Mouse (Mus musculus) heart, embryonic 14.5 days (tissue): Measurements from ENCODE around the gene Adgrf5. TPM values are rescaled to one million over a fixed set of nuclear protein-coding genes. Genes with fewer than 3 reads are reported as not detected.

Experiments used
- ATAC-seq: fragments of 200-750 bp; cut with Nextera tagmentation; 2 replicates; pipeline ENCODE4 v1.8.0; 2017; ENCODE audit warnings: low read depth, moderate TSS enrichment; ENCODE audit not compliant: insufficient number of reproducible peaks, insufficient read depth, low FRiP score
- H3K27ac ChIP-seq, 2 experiments: fragments of 200-500 bp in 1 of 2; fragments of 300-500 bp in 1 of 2; sonication (generic) in 1 of 2; replicated peaks in 1 of 2; 2 replicates each; pipeline ENCODE4 v1.5.1; 2012 to 2014; ENCODE audit warnings: low read depth in 2 of 2, low read length in 2 of 2, control low read depth in 1 of 2, mild to moderate bottlenecking in 1 of 2, mixed read lengths in 1 of 2; ENCODE audit not compliant: control insufficient read depth in 1 of 2, insufficient read depth in 1 of 2
- H3K27me3 ChIP-seq: fragments of 300-500 bp; sonication (generic); 2 replicates; pipeline ENCODE4 v1.6.1; 2014; ENCODE audit warnings: mild to moderate bottlenecking, low read length, control low read depth; ENCODE audit not compliant: control insufficient read depth, insufficient read depth
- H3K36me3 ChIP-seq: fragments of 300-500 bp; sonication (generic); 2 replicates; pipeline ENCODE4 v1.6.1; 2014; ENCODE audit warnings: mild to moderate bottlenecking, control low read depth, low read length, mixed read lengths; ENCODE audit not compliant: control insufficient read depth, insufficient read depth
- H3K4me1 ChIP-seq, 2 experiments: fragments of 200-500 bp in 1 of 2; fragments of 300-500 bp in 1 of 2; sonication (generic) in 1 of 2; 2 replicates each; pipeline ENCODE4 v1.6.1; 2012 to 2014; ENCODE audit warnings: low read length in 2 of 2, control low read depth in 1 of 2, mixed read lengths in 1 of 2; ENCODE audit not compliant: control insufficient read depth in 2 of 2, insufficient read depth in 2 of 2
- H3K4me2 ChIP-seq: fragments of 300-500 bp; sonication (generic); 2 replicates; pipeline ENCODE4 v1.6.1; 2014; ENCODE audit warnings: mild to moderate bottlenecking, low read length
- H3K4me3 ChIP-seq, 2 experiments: fragments of 200-500 bp in 1 of 2; fragments of 300-500 bp in 1 of 2; sonication (generic) in 1 of 2; 2 replicates each; pipeline ENCODE4 v1.5.1; 2012 to 2014; ENCODE audit warnings: low read length in 2 of 2, mild to moderate bottlenecking in 2 of 2, control low read depth in 1 of 2, low read depth in 1 of 2, moderate library complexity in 1 of 2; ENCODE audit not compliant: control insufficient read depth in 1 of 2, insufficient read depth in 1 of 2
- H3K9ac ChIP-seq: fragments of 300-500 bp; sonication (generic); 2 replicates; pipeline ENCODE4 v1.6.1; 2014; ENCODE audit warnings: mild to moderate bottlenecking, low read length
- H3K9me3 ChIP-seq: fragments of 300-500 bp; sonication (generic); 2 replicates; pipeline ENCODE4 v1.6.1; 2016; ENCODE audit warnings: low read length, control low read depth; ENCODE audit not compliant: control insufficient read depth
- WGBS: fragments of 180-500 bp; shearing (Covaris S2); extraction: QIAGEN DNeasy Blood & Tissue Kit; methylation state at CpG from one replicate; pipeline ENCODE4 v1.1.7; 2014; 5-methylcytosine and 5-hydroxymethylcytosine counted together
- polyA plus RNA-seq: library from polyadenylated mRNA; unstranded; fragments of >200 nt; fragmentation: Nextera tagmentation; extraction: Ambion mirVana; gene quantifications from 2 replicates; pipeline ENCODE4 v1.2.1, GENCODE M21; 2014

Gene Adgrf5
- polyA plus RNA-seq, 1 experiment from 2014 or later = 20.9 TPM

DNA sequence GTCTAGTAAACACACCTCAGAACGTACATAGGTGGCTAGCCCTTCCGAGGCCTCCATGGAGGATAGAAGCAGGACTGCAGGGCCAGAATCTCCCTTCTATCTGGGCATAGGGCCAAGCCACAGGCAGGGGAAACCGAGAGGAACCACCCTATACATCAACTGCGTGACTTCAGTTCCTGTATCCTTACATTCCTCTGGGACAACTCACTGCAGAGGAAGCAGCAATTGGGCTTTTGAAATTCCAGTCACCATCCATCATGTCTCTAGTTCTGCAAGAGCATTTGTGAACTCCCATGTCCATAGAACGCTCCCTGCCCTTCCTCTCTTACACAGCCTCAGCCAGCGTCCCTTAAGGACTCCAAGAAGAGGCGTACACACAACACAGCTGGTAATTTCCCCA is 47.3 kb downstream of the Adgrf5 start:
- 59% methylated on average over 7 of the region's 7 CpGs for WGBS
- H3K9ac ChIP-seq = no peak overlapping the region
- no peak overlapping the region for H3K4me2 ChIP-seq
- peak overlapping the region; percentile 21 to 53; a peak in 3 of 4 replicates for H3K27ac ChIP-seq
- no peaks in the 10 kb centered on the region for H3K9me3 ChIP-seq
- H3K27me3 ChIP-seq = no peaks in the 10 kb centered on the region
- no peak overlapping the region for H3K4me3 ChIP-seq
- H3K4me1 ChIP-seq = peaks cover 0 to 2% of the 10 kb centered on the region in 2 experiments; a peak in 1 of 4 replicates
- H3K36me3 ChIP-seq = no peaks in the 10 kb centered on the region
- ATAC-seq = no peak

- no peak overlapping the region for H3K4me3 ChIP-seq
- no peaks in the 10 kb centered on the region for H3K9me3 ChIP-seq
- H3K27ac ChIP-seq = no peak overlapping the region
- H3K4me2 ChIP-seq = no peak overlapping the region
- H3K27me3 ChIP-seq = no peaks in the 10 kb centered on the region
- H3K4me1 ChIP-seq = no peaks in the 10 kb centered on the region
- H3K36me3 ChIP-seq = no peaks in the 10 kb centered on the region
- ATAC-seq = no peak
- WGBS = 76% methylated on average over 7 of the region's 7 CpGs
- H3K9ac ChIP-seq = no peak overlapping the region
Measured at GRCm38 (mm10) chr17:43413182-43413581, 52.9 kb downstream of the Adgrf5 start.

- H3K9ac ChIP-seq = no peak overlapping the region
- H3K4me2 ChIP-seq = no peak overlapping the region
- no peak overlapping the region for H3K27ac ChIP-seq
- H3K9me3 ChIP-seq = no peaks in the 10 kb centered on the region
- no peak for ATAC-seq
- peaks cover 5% of the 10 kb centered on the region; the same call in 1 of the 2 replicates for H3K36me3 ChIP-seq
- 78% methylated on average over 5 of the region's 5 CpGs for WGBS
- H3K4me1 ChIP-seq = peaks cover 0 to 3% of the 10 kb centered on the region in 2 experiments; a peak in 2 of 4 replicates
- H3K4me3 ChIP-seq = no peak overlapping the region
- no peaks in the 10 kb centered on the region for H3K27me3 ChIP-seq
Measured at GRCm38 (mm10) chr17:43419204-43419603, 59.0 kb downstream of the Adgrf5 start.

DNA sequence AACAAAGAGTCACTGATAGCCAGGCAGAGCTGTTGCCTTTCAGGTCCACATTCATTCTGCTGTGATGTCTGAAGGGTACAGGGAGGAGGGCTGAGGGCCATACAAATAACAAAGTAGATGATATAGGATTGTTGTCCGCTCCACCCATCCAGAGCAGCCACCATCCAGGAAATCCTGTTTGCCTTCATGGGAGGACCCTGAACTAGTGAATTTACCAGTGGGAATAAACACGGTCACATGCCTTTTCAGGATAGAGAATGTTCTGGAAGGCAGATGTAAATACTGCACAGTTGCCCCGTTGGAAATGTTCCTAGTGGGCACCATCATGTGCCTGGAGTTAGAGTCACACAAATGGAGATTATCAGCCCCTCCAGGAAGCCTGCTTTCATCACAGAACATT is 60.1 kb downstream of the Adgrf5 start:
- peak overlapping the region in 1 of 2 experiments; percentile 27; a peak in 1 of 4 replicates for H3K27ac ChIP-seq
- no peak for ATAC-seq
- 47% methylated on average over 3 of the region's 3 CpGs for WGBS
- H3K4me2 ChIP-seq = no peak overlapping the region
- no peak overlapping the region for H3K9ac ChIP-seq
- no peaks in the 10 kb centered on the region for H3K9me3 ChIP-seq
- peaks cover 8% of the 10 kb centered on the region for H3K36me3 ChIP-seq
- H3K4me3 ChIP-seq = no peak overlapping the region
- peaks cover 0 to 3% of the 10 kb centered on the region in 2 experiments; a peak in 2 of 4 replicates for H3K4me1 ChIP-seq
- H3K27me3 ChIP-seq = no peaks in the 10 kb centered on the region

- H3K9me3 ChIP-seq = no peaks in the 10 kb centered on the region
- H3K4me1 ChIP-seq = peaks cover 0 to 3% of the 10 kb centered on the region in 2 experiments; a peak in 2 of 4 replicates
- H3K27ac ChIP-seq = no peak overlapping the region
- 62% methylated on average over 5 of the region's 5 CpGs for WGBS
- no peak overlapping the region for H3K9ac ChIP-seq
- ATAC-seq = no peak
- peaks cover 8% of the 10 kb centered on the region for H3K36me3 ChIP-seq
- H3K4me3 ChIP-seq = no peak overlapping the region
- no peak overlapping the region for H3K4me2 ChIP-seq
- no peaks in the 10 kb centered on the region for H3K27me3 ChIP-seq
Measured at GRCm38 (mm10) chr17:43423953-43424352, 63.7 kb downstream of the Adgrf5 start.

DNA sequence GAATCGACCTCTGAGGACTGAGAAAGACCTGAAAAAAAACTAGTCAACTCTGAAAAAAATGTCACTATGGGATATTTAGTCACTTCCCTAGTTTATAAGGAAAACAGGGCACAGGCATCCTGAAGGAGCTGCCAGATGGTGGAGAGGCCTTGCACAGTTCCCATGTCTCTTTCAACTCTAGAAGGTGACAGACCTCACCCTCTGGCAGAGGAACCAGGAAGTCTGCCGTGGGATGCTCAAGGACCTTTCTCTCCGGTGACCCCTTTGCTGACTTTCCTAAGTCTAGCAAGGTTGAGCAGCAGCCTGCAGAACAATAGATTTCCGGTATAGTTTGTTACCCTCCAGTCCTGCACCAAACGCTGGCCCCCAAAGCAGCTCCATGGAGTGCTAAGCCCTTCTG is 71.4 kb downstream of the Adgrf5 start:
- H3K9ac ChIP-seq = no peak overlapping the region

GRCm38 (mm10) chr17:43434485-43434884 is 74.2 kb downstream of the Adgrf5 start:
- Histone ChIP-seq H3K9me3 (no peaks in the 10 kb centered on the region), H3K4me2 (no peak overlapping the region), H3K4me3 (no peak overlapping the region), H3K4me1 (no peaks in the 10 kb centered on the region), H3K9ac (no peak overlapping the region), H3K27ac (no peak overlapping the region), H3K27me3 (no peaks in the 10 kb centered on the region), H3K36me3 (no peaks in the 10 kb centered on the region; the same call in 1 of the 2 replicates)
- WGBS = 62% methylated on average over 8 of the region's 8 CpGs
- no peak for ATAC-seq

More for the DNA sequence above, 71.4 kb downstream of the Adgrf5 start:
- Histone ChIP-seq H3K36me3 (no peaks in the 10 kb centered on the region; the same call in 1 of the 2 replicates), H3K27ac (no peak overlapping the region), H3K4me1 (no peaks in the 10 kb centered on the region), H3K27me3 (no peaks in the 10 kb centered on the region), H3K9me3 (no peaks in the 10 kb centered on the region), H3K4me2 (no peak overlapping the region), H3K4me3 (no peak overlapping the region)
- 41% methylated on average over 5 of the region's 5 CpGs for WGBS
- ATAC-seq = peak; percentile 45; the same call in 1 of the 2 replicates

DNA sequence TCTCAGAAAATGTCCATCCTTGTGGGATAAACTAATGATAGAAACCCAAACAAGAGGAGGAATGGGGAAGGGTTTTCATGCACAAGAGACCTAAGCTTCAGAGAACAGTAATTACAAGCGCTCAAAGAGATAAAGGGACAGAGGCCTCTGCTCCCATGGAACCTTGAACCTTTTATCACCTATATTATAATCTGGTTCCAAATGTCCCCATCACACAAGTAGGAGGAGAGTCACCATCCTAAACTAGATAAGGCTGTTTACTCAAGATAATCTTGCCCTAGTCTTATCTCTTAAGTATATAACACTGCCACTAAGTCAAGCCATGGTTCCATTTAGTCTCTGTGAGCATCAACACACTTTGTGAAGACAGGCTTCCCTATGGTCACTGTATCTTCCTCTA is 91.0 kb downstream of the Adgrf5 start:
- no peaks in the 10 kb centered on the region for H3K4me1 ChIP-seq
- no peak overlapping the region for H3K9ac ChIP-seq

More for the DNA sequence above, 91.0 kb downstream of the Adgrf5 start:
- ATAC-seq = no peak
- Histone ChIP-seq H3K27me3 (no peaks in the 10 kb centered on the region), H3K9me3 (no peaks in the 10 kb centered on the region), H3K4me2 (no peak overlapping the region), H3K27ac (no peak overlapping the region), H3K36me3 (peaks cover 16% of the 10 kb centered on the region), H3K4me3 (no peak overlapping the region)
- 42% methylated on average over 1 of the region's 1 CpGs for WGBS
